Mouse (Mus musculus): ENCODE data around the gene F830045P16Rik.
"Not testable (repeated sequence)": the region's sequence is repeated elsewhere in the genome, so short reads cannot be mapped to it uniquely, and the experiment has no call there.

The F830045P16Rik gene

GRCm38 (mm10) chr2:129544919-129545318 is 8.5 kb upstream of the F830045P16Rik start:
- no peak for DNase-seq

- DNase-seq: peak in 1 of 2 experiments; percentile 50
Measured at GRCm38 (mm10) chr2:129544448-129544847, 8.0 kb upstream of the F830045P16Rik start.

GRCm38 (mm10) chr2:129540036-129540435 is 3.6 kb upstream of the F830045P16Rik start:
- no peak for DNase-seq

- DNase-seq: no peak
Measured at GRCm38 (mm10) chr2:129539175-129539574, 2.8 kb upstream of the F830045P16Rik start.

- DNase-seq: no peak
Measured at GRCm38 (mm10) chr2:129537926-129538325, 1.5 kb upstream of the F830045P16Rik start.

GRCm38 (mm10) chr2:129537360-129537759 is 958 bp upstream of the F830045P16Rik start:
- DNase-seq: no peak

GRCm38 (mm10) chr2:129536926-129537325 is 524 bp upstream of the F830045P16Rik start:
- no peak for DNase-seq

- no peak for DNase-seq
Measured at GRCm38 (mm10) chr2:129534886-129535591, 1.4 kb downstream of the F830045P16Rik start.

GRCm38 (mm10) chr2:129531890-129532289 is 4.5 kb downstream of the F830045P16Rik start:
- no peak for DNase-seq

GRCm38 (mm10) chr2:129531102-129531501 is 5.3 kb downstream of the F830045P16Rik start:
- DNase-seq: no peak

GRCm38 (mm10) chr2:129529297-129530209 is 6.8 kb downstream of the F830045P16Rik start:
- DNase-seq: peak; percentile 4 to 32

- DNase-seq: no peak
Measured at GRCm38 (mm10) chr2:129527916-129528315, 8.5 kb downstream of the F830045P16Rik start.

- no peak for DNase-seq
Measured at GRCm38 (mm10) chr2:129526322-129526721, 10.1 kb downstream of the F830045P16Rik start.

- no peak for DNase-seq
Measured at GRCm38 (mm10) chr2:129525644-129526043, 10.8 kb downstream of the F830045P16Rik start.

- no peak for DNase-seq
Measured at GRCm38 (mm10) chr2:129518526-129518925, 17.9 kb downstream of the F830045P16Rik start.

GRCm38 (mm10) chr2:129514923-129515920 is 21.2 kb downstream of the F830045P16Rik start:
- DNase-seq: peak; percentile 39 to 48

- DNase-seq: no peak
Measured at GRCm38 (mm10) chr2:129514401-129514667, 22.1 kb downstream of the F830045P16Rik start.

- DNase-seq: no peak
Measured at GRCm38 (mm10) chr2:129513546-129514400, 22.6 kb downstream of the F830045P16Rik start.

- DNase-seq: not testable (repeated sequence)
Measured at GRCm38 (mm10) chr2:129512147-129512546, 24.3 kb downstream of the F830045P16Rik start.

- peak in 1 of 2 experiments; percentile 69 for DNase-seq
Measured at GRCm38 (mm10) chr2:129502641-129503040, 33.8 kb downstream of the F830045P16Rik start.

- DNase-seq: peak in 1 of 2 experiments; percentile 24
Measured at GRCm38 (mm10) chr2:129489496-129490285, 46.7 kb downstream of the F830045P16Rik start.

Data from lung, postnatal 4 days (tissue).